14 mouse cellular contexts compared by ENCODE assay signal in genomic region chr19:38479473-38479872, GRCm38 (mm10). TPM values are rescaled to one million over a fixed set of nuclear protein-coding genes. Genes with fewer than 3 reads are reported as not detected.
DNase-seq lines count a peak whose midpoint lies in the region; ATAC-seq lines count a peak whose summit lies in the region.
"Had no signal": no experiment of that assay in that cellular context is flagged by ENCODE, and none has a peak within 500 bp of the region (broad histone marks: within the 10 kb centered on the region; RNA-seq: fewer than 3 reads in every experiment).

No protein-coding gene starts in this region.

- DNase-seq in heart, adult 9 months (ENCODE audit: low spot score in 2 of 2): no peak
- DNase-seq in hindbrain, embryonic 11.5 days (ENCODE audit: low spot score): no peak
- DNase-seq in right cerebral cortex, postnatal 36 days (ENCODE audit: low spot score in 2 of 2): no peak
- DNase-seq in thymus, postnatal 25 days: no peak
- DNase-seq: B cell, adult 2 months; liver, postnatal 0 days; thymus, adult 18-20 months had no signal

- H3K36me3 ChIP-seq in heart, embryonic 12.5 days: no peaks in the 10 kb centered on the region
- H3K36me3 ChIP-seq in midbrain, embryonic 13.5 days: no peaks in the 10 kb centered on the region
- H3K36me3 ChIP-seq in midbrain, embryonic 16.5 days (ENCODE audit: control insufficient read depth, insufficient read depth, low read length): no peaks in the 10 kb centered on the region
- H3K36me3 ChIP-seq in hindbrain, embryonic 11.5 days (ENCODE audit: control insufficient read depth, insufficient read depth, low read length): no peaks in the 10 kb centered on the region
- H3K36me3 ChIP-seq in neural tube, embryonic 14.5 days (ENCODE audit: control insufficient read depth, insufficient read depth, low read length): no peaks in the 10 kb centered on the region
- H3K36me3 ChIP-seq: G1E; neural tube, embryonic 12.5 days had no signal

- WGBS in heart, embryonic 12.5 days: 63% methylated on average over 5 of the region's 5 CpGs
- WGBS in midbrain, embryonic 13.5 days: 81% methylated on average over 5 of the region's 5 CpGs
- WGBS in midbrain, embryonic 16.5 days: 81% methylated on average over 5 of the region's 5 CpGs
- WGBS in hindbrain, embryonic 11.5 days: 78% methylated on average over 5 of the region's 5 CpGs
- 76% methylated on average over 5 of the region's 5 CpGs for WGBS in neural tube, embryonic 14.5 days

- no peak overlapping the region for H3K4me3 ChIP-seq in heart, embryonic 12.5 days
- H3K4me3 ChIP-seq in midbrain, embryonic 13.5 days (replicated peaks): no peak overlapping the region
- no peak overlapping the region for H3K4me3 ChIP-seq in midbrain, embryonic 16.5 days (ENCODE audit: low read depth, low read length)
- H3K4me3 ChIP-seq in hindbrain, embryonic 11.5 days (ENCODE audit: low read depth, low read length): no peak overlapping the region
- H3K4me3 ChIP-seq in neural tube, embryonic 14.5 days (ENCODE audit: low read depth, low read length): no peak overlapping the region
- H3K4me3 ChIP-seq: neural tube, embryonic 12.5 days had no signal

- H3K27me3 ChIP-seq in heart, embryonic 12.5 days (replicated peaks): 0 out of 2 replicates have a peak, but pooled peaks cover 4% of the 10 kb centered on the region
- H3K27me3 ChIP-seq in midbrain, embryonic 13.5 days: peaks cover 54% of the 10 kb centered on the region
- H3K27me3 ChIP-seq in midbrain, embryonic 16.5 days (ENCODE audit: control insufficient read depth, insufficient read depth, low read depth, low read length): peaks cover 17% of the 10 kb centered on the region
- H3K27me3 ChIP-seq in hindbrain, embryonic 11.5 days (ENCODE audit: control insufficient read depth, insufficient read depth, low read length): peaks cover 6% of the 10 kb centered on the region; the same call in 1 of the 2 replicates
- H3K27me3 ChIP-seq in neural tube, embryonic 14.5 days (ENCODE audit: control insufficient read depth, insufficient read depth, low read length): peaks cover 5% of the 10 kb centered on the region; the same call in 1 of the 2 replicates

- H3K4me2 ChIP-seq in heart, embryonic 12.5 days: peak overlapping the region; percentile 93
- peak overlapping the region; percentile 98; the same call in 1 of the 2 replicates for H3K4me2 ChIP-seq in midbrain, embryonic 13.5 days (replicated peaks)
- H3K4me2 ChIP-seq in midbrain, embryonic 16.5 days (ENCODE audit: low read length): no peak overlapping the region
- no peak overlapping the region for H3K4me2 ChIP-seq in hindbrain, embryonic 11.5 days (replicated peaks; ENCODE audit: low read depth, low read length)
- H3K4me2 ChIP-seq in neural tube, embryonic 14.5 days (ENCODE audit: low read depth, low read length): no peak overlapping the region

- peaks cover 43% of the 10 kb centered on the region for H3K4me1 ChIP-seq in heart, embryonic 12.5 days (replicated peaks)
- H3K4me1 ChIP-seq in midbrain, embryonic 13.5 days (replicated peaks): peaks cover 48% of the 10 kb centered on the region
- H3K4me1 ChIP-seq in midbrain, embryonic 16.5 days (ENCODE audit: control insufficient read depth, insufficient read depth, low read length): peaks cover 16% of the 10 kb centered on the region
- peaks cover 10% of the 10 kb centered on the region for H3K4me1 ChIP-seq in hindbrain, embryonic 11.5 days (replicated peaks; ENCODE audit: control insufficient read depth, insufficient read depth, low read length)
- peaks cover 3% of the 10 kb centered on the region; the same call in 1 of the 2 replicates for H3K4me1 ChIP-seq in neural tube, embryonic 14.5 days (ENCODE audit: control insufficient read depth, insufficient read depth, low read length)

- no peak for ATAC-seq in heart, embryonic 12.5 days (ENCODE audit: insufficient number of reproducible peaks, low FRiP score)
- no peak for ATAC-seq in midbrain, embryonic 13.5 days
- no peak for ATAC-seq in midbrain, embryonic 16.5 days
- no peak for ATAC-seq in hindbrain, embryonic 11.5 days (ENCODE audit: low FRiP score)
- ATAC-seq in neural tube, embryonic 14.5 days (ENCODE audit: low read depth): no peak
- ATAC-seq: liver, postnatal 0 days had no signal

- 0 out of 2 replicates have a peak overlapping the region, but pooled peaks have one; percentile 18 for H3K9ac ChIP-seq in heart, embryonic 12.5 days
- H3K9ac ChIP-seq in midbrain, embryonic 13.5 days (replicated peaks): no peak overlapping the region
- no peak overlapping the region for H3K9ac ChIP-seq in midbrain, embryonic 16.5 days (ENCODE audit: low read depth, low read length)
- H3K9ac ChIP-seq in hindbrain, embryonic 11.5 days (ENCODE audit: low read depth, low read length): no peak overlapping the region
- H3K9ac ChIP-seq in neural tube, embryonic 14.5 days (replicated peaks; ENCODE audit: low read depth, low read length): no peak overlapping the region
- H3K9ac ChIP-seq: liver, postnatal 0 days; neural tube, embryonic 12.5 days had no signal

- no peaks in the 10 kb centered on the region for H3K9me3 ChIP-seq in heart, embryonic 12.5 days (replicated peaks)
- H3K9me3 ChIP-seq in midbrain, embryonic 13.5 days: no peaks in the 10 kb centered on the region
- no peaks in the 10 kb centered on the region for H3K9me3 ChIP-seq in midbrain, embryonic 16.5 days (replicated peaks; ENCODE audit: control insufficient read depth, low read length, poor library complexity, severe bottlenecking)
- no peaks in the 10 kb centered on the region for H3K9me3 ChIP-seq in hindbrain, embryonic 11.5 days (ENCODE audit: control insufficient read depth, low read length)
- H3K9me3 ChIP-seq in neural tube, embryonic 14.5 days (ENCODE audit: control insufficient read depth, low read length): no peaks in the 10 kb centered on the region
- H3K9me3 ChIP-seq: G1E; neural tube, embryonic 12.5 days had no signal

- peak overlapping the region; percentile 71 for H3K27ac ChIP-seq in heart, embryonic 12.5 days (ENCODE audit: poor library complexity, severe bottlenecking)
- H3K27ac ChIP-seq in midbrain, embryonic 13.5 days: peak overlapping the region; percentile 25
- H3K27ac ChIP-seq in midbrain, embryonic 16.5 days (ENCODE audit: low read length): no peak overlapping the region
- H3K27ac ChIP-seq in hindbrain, embryonic 11.5 days (ENCODE audit: low read depth, low read length): peak overlapping the region; percentile 72
- peak overlapping the region; percentile 2; the same call in 1 of the 2 replicates for H3K27ac ChIP-seq in neural tube, embryonic 14.5 days (ENCODE audit: low read depth, low read length)
- H3K27ac ChIP-seq: kidney, postnatal 0 days; neural tube, embryonic 12.5 days had no signal

RNA-seq across cellular contexts. Expression of gene Plce1, which starts 1.4 kb away (rescaled TPM):
- polyA plus RNA-seq in heart, embryonic 12.5 days (2016; fragmentation: Nextera tagmentation; extraction: Ambion mirVana): 8.4 and 10.5 TPM in 2 replicates
- polyA plus RNA-seq in midbrain, embryonic 13.5 days (2015; fragmentation: Nextera tagmentation; extraction: Ambion mirVana): 3.9 and 4.3 TPM in 2 replicates
- polyA plus RNA-seq in midbrain, embryonic 16.5 days (2015; fragmentation: Nextera tagmentation; extraction: Ambion mirVana): 3.1 and 4.4 TPM in 2 replicates
- polyA plus RNA-seq in hindbrain, embryonic 11.5 days (2014; fragmentation: Nextera tagmentation; extraction: Ambion mirVana): 6.1 and 6.9 TPM in 2 replicates
- 3.9 and 5.2 TPM in 2 replicates for polyA plus RNA-seq in neural tube, embryonic 14.5 days (2014; fragmentation: Nextera tagmentation; extraction: Ambion mirVana)
- polyA plus RNA-seq: G1E had no signal

Comparison
In these comparisons a context has a peak if more than half of its experiments do, and no peak if none do; other contexts are left out.
1. H3K4me2 ChIP-seq: peak in heart, embryonic 12.5 days (single experiment) and midbrain, embryonic 13.5 days (single experiment); none in midbrain, embryonic 16.5 days (single experiment), hindbrain, embryonic 11.5 days (single experiment) and neural tube, embryonic 14.5 days (single experiment).